Mouse (Mus musculus): Measurements from ENCODE around the gene Pkdcc. TPM values are rescaled to one million over a fixed set of nuclear protein-coding genes. Genes with fewer than 3 reads are reported as not detected.
A peak's percentile ranks its signal among the peaks of the same experiment; 100 is the strongest.

The Pkdcc gene
- total RNA-seq, 2 experiments from 2014 or later: 165 to 175 TPM

DNA sequence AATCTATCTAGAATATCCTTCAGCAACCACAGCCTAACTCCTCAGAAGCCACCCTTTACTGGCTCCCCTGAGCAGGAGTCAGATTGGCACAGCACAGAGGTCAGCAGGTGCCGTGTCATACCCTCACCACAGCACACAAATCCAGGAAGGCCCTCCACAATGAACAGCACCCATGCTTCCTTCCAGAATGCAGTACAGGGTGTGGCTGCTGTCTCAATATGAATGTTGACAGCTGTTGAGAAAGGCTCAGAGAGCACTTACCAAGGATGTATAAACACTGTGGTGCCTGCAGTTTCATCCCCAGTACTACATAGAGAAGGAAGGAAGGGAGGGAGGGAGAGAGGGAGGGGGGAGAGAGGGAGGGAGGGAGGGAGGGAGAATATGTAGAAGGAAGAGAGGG is 29.4 kb downstream of the Pkdcc start:
- no peak for DNase-seq (ENCODE audit: low spot score in 2 of 2)

DNA sequence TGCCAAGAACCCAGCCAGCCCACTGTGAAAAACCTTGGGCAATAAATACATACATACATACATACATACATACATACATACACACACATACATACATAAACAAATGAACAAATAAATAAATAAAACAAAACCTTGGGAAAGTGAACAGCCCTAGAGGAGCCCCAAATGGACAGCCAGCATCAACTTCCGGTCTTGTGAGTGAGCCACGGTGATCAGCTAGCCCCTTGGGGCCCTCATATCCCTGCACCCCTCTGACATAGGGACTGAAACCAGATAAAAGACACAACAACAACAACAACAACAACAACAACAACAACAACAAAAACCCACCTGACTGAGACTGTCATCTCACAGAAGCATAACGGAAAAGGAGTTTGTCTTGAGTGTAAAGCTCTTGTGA is 30.4 kb downstream of the Pkdcc start:
- DNase-seq (ENCODE audit: low spot score in 2 of 2): no peak

DNA sequence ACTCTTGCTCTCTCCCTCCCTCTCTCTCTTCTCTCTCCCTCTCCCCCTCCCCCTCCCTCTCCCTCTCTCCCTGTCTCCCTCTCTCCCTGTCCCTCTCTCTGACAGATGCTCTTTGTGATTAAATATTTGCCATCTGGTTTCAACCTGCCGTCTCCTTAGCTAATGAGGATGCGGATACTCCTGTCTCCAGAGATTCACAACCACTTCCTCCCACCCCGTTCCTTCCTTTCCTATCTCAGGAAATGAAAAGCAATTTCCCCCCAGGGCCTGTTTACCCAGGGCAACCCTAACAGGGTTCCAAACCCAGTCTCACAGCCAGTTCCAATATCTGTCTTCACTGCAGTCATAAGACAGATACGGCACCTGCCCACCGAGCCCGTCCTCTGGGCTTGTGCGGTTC is 31.0 kb downstream of the Pkdcc start:
- no peak for DNase-seq (ENCODE audit: low spot score in 2 of 2)

DNA sequence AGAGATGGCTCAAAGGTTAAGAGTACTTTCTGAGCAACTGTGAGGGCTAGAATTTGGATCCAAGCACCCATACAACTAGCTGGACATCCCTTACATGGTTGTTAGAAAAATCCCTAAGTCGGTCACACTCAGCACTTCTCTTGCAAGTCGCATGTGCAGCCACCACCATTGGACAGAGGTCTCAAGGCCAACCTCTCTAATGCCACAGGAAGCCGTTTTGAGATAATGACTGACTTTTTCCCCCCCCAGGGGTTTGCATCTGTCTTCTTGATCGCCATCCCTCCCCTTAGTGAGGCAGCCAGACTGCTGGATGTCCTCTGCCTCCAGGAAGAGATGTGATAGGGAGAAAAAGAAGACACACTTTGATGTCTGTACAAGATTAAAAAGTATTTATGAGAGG is 32.1 kb downstream of the Pkdcc start:
- DNase-seq (ENCODE audit: low spot score in 2 of 2): no peak

DNA sequence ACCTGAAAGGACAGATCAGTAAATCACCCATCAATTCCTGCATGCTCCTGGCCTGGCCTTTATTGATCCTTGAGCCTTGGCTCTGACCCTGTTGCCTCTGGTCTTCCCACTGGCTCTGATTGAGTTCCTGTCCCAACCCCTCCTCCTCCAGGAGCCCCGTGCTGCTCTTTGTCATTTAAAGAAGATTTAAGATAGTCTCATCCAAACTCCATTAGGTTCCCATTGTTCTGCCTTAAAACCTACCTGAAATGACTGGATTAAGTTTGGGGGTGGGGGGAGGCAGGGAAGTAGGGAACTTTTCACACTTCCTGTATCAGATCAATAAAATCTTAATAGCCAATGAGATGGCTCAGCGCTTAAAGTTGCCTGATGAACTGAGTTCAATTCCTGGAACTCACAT is 33.4 kb downstream of the Pkdcc start:
- no peak for DNase-seq (ENCODE audit: low spot score in 2 of 2)

DNA sequence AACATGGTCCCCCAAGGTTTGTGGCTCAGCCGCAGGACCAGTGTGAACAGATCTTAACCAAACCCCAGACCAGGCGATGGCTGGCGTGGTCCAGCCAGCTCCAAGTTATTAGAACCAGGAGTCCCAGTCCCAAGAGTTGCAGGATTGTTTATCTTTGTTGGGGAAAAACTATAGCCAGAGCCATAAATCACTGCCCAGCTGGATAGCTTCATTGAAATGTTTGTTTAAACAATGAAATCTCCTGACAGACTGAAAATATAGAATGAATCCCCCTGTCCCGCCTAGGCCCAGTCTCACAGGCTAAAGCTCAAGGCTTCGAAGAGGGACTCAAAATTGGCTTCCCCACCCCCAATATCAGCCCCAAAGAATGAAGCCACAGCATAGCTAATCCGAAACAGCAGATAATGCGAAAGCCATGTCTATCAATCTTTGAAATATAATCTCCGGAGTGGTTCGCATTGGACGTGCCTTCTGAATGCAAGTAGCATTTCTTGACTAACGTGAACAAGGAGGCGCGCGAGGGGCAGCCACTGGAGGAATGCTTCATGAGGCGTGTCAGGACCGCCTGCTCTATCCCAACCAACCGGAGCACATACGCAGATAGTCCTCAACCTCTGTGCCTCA is 35.9 kb downstream of the Pkdcc start:
- no peak for DNase-seq (ENCODE audit: low spot score in 2 of 2)

DNA sequence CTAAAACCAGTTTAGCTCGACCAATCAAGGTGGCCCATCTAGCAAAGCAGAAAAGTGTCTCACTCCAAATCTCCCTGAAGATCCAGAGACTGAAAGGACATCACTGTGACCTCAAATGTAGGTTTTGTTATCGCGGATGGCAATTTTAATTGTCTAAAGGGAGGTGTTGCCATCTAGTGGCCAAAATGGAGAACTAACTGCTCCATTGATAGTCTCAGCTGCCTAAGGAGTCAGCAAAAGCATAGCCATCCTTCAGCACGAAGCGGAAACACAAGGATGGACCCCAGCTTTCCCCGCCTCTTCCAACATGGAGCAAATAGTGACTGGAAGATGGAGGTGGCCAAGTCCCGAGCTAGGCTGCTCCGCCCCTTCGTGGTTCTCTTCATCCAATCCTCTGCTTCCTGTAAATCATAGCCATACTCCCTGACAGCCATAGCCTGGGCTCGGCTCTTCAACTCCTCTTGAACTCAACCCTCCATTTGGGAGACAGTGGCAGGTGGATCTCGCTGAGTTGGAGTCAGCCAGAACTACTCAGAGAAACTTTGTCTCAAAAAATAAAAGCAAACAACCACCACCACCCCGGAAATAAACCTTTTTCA is 38.1 kb downstream of the Pkdcc start:
- DNase-seq (ENCODE audit: low spot score in 2 of 2): no peak

DNA sequence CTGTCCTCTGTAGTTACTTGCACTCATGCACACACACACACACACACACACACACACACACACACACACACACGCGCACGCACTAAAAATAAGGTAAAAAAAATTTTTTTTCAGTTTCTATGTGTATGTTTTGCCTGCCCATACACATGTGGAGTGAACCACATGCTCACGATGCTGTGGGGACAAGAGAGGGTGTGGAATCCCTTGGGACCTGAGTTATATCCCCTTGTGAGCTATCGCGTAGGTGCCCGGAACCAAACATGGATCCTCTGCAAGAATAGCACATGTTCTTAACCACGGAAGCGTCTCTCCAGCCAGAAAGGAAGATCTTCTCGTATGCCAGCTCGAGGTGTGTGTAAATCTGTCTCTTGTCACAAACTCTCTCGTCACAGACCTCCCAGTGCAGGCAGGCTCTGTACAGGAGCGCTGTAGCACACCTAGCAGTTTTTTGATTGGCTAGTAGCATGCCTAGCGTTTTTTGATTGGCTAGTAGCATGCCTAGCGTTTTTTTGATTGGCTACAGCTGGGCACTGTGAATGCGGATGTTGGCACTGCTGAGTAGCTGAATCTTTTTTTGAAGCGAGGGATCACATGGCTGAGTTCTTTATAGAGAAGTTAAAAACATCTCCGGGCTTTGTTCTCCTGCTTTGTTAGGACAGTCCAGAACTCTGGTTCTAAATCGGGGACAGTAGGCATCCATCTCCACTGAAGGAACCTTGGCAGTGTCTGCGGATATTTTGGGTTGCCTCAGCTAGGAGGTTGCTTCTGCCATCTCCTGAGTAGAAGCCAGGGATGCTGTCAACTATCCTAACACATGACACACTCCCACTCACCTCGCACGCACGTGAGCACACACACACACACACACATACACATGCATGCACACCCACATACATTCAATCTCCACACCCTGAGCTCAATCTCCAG is 52.4 kb downstream of the Pkdcc start:
- DNase-seq (ENCODE audit: low spot score in 2 of 2): no peak

DNA sequence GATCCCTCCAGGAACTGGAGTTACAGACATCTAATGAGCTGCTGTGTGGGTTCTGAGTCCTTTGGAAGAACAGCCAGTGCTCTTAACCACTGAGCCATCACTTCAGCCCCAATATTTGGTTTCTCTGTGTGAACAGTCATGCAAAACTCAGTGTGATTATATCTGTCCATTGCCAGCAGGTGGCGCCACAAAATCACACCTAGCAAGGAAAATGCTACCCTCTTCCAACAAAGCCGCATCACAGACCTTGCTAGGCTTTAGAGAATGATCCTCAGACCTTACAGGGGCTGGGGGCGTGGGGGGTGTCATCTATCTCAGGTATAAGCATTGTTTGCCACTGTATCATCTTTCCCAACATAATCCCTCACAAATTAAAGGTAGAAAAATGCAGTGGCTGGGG is 56.4 kb downstream of the Pkdcc start:
- peak; percentile 50 to 81 for DNase-seq (ENCODE audit: low spot score in 2 of 2)

DNA sequence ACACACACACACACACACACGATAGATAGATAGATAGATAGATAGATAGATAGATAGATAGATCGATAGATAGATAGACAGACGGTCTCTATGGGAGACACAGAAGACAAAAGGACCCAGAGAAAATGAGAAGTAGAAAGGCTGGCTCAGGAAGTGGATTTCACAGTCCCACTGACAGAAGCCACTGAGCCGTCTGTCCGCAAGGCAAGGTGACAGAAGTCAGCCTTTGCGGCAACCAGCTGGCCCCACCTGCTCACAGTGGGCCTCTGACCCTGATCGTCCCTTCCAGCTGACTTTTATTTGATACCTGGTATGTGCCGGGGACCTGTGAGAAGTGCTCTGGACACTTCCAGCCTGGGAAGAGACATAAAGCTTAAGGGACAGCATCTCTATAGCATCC is 57.5 kb downstream of the Pkdcc start:
- DNase-seq (ENCODE audit: low spot score in 2 of 2): no peak

DNA sequence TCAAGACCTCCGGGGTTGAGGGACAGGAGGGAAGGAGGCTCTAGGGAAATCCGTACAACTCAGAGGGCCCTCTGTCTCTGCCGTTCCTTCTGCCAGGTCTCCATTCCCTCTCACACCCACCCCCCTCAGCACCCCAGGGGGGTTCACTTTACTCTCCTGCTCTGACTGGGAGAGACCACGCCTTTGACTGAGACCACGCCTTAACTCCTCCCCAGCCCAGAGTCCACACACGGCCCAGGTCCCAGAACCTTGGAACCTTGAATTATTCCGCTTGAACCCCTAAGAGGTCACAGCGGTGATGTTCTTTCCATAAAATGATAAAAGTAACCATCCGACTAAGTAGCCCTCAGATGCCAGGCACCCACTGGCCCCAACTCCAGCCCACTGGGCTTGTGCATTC is 58.5 kb downstream of the Pkdcc start:
- DNase-seq (ENCODE audit: low spot score in 2 of 2): no peak

DNA sequence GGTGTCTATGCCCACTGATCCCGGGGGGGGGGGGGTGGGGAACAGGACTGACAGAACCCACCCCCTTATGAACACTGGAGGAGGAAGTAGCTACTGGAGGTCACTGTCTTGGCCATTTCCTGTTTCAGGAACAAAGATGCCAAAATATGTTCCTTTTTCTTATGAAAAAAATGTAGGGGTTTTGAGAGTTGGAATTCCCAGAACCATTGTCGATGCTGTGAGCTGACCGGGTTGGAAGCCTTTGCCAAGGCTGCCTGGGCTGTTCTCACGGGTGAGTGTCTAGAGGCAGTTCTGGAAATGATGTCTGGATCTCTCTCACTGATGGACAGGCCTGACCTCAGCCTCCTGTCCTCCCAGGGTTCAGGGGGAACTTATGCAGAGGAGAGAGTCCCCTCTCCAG is 59.0 kb downstream of the Pkdcc start:
- no peak for DNase-seq (ENCODE audit: low spot score in 2 of 2)

Other genes starting within 250 kb of the Pkdcc start
- 10 to 100 TPM; 34.5 to 35.7 TPM for gene Eml4, start 135.6 kb downstream of the Pkdcc start, total RNA-seq (2021)

Data from adrenal gland, postnatal 4 days (tissue).